Mouse (Mus musculus): ENCODE measurements around the gene Bend7.

GRCm38 (mm10) chr2:4820230-4820629, 102.6 kb downstream of the Bend7 start:
- TF ChIP-seq CTCF (IDR thresholded peaks at IDR 0.05; ENCODE audit: low read depth, low read length): no peak
- TF ChIP-seq POLR2A (IDR thresholded peaks at IDR 0.05; ENCODE audit: extremely low read depth, insufficient read depth, low read length): no peak
